Mouse (Mus musculus): ENCODE measurements around the gene Invs. TPM values are rescaled to one million over a fixed set of nuclear protein-coding genes. Genes with fewer than 3 reads are reported as not detected.

The Invs gene
- polyA plus RNA-seq, 1 experiment: 3.6 TPM

DNA sequence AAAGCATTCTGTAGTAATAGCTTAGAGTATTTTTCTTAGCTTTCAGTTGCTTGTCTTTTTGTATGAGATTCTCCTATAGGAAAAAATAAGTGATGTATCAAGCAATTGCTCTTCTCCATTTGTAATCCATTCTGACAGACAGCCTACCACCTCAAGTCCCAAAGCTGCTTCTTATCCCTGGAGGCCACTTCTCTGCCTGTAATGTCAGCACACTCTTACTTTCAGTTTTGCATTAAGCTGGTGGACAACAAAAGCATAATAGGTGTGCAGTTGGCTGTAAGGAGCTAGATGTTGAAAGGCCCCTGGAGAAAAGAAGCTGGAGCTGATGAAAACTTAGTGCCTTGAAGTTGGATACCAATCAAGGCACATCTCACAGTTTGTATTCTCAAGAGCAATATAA lies 26.3 kb upstream of the Invs start:
- no peaks in the 10 kb centered on the region for H3K4me1 ChIP-seq (replicated peaks; ENCODE audit: control insufficient read depth, insufficient read depth, low read length)
- H3K4me3 ChIP-seq (ENCODE audit: control insufficient read depth, insufficient read depth, low read length): no peak overlapping the region
- H3K27ac ChIP-seq (ENCODE audit: control insufficient read depth, insufficient read depth, low read length): no peak overlapping the region
- TF ChIP-seq CTCF (IDR thresholded peaks at IDR 0.05; ENCODE audit: borderline replicate concordance, control insufficient read depth, extremely low read depth, insufficient read depth, low read length, poor library complexity) (no peak), POLR2A (IDR thresholded peaks at IDR 0.05; ENCODE audit: control insufficient read depth, extremely low read depth, insufficient read depth, low read length, poor library complexity) (no peak)
- no peak for DNase-seq
- no peaks in the 10 kb centered on the region for H3K27me3 ChIP-seq (ENCODE audit: control insufficient read depth, insufficient read depth, low read length)
- H3K36me3 ChIP-seq (ENCODE audit: control insufficient read depth, insufficient read depth, low read length): no peaks in the 10 kb centered on the region

DNA sequence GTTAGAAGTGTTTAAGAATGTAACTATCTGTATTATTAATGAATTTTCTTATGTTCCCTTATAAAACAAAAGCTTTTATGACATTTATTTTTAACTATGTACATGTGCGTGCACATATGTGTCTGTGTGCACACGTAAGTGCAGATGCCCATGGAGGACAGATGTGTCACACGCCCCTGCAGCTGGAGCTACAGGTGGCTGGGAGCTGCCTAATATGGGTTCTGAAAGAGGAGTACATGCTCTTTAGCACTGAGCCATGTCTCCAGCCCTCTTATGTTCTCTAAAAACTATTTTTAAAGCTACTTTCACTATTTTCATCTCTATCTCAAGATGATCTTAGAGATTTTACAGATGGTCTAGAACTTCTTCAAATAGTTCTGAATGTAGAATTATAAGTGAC lies 21.5 kb upstream of the Invs start:
- H3K36me3 ChIP-seq (ENCODE audit: control insufficient read depth, insufficient read depth, low read length): no peaks in the 10 kb centered on the region
- TF ChIP-seq CTCF (IDR thresholded peaks at IDR 0.05; ENCODE audit: borderline replicate concordance, control insufficient read depth, extremely low read depth, insufficient read depth, low read length, poor library complexity): no peak
- TF ChIP-seq POLR2A (IDR thresholded peaks at IDR 0.05; ENCODE audit: control insufficient read depth, extremely low read depth, insufficient read depth, low read length, poor library complexity): no peak
- H3K27me3 ChIP-seq (ENCODE audit: control insufficient read depth, insufficient read depth, low read length): no peaks in the 10 kb centered on the region
- no peak overlapping the region for H3K27ac ChIP-seq (ENCODE audit: control insufficient read depth, insufficient read depth, low read length)
- no peak for DNase-seq
- H3K4me1 ChIP-seq (replicated peaks; ENCODE audit: control insufficient read depth, insufficient read depth, low read length): no peaks in the 10 kb centered on the region
- 90% methylated on average over 3 of the region's 3 CpGs for WGBS
- no peak overlapping the region for H3K4me3 ChIP-seq (ENCODE audit: control insufficient read depth, insufficient read depth, low read length)

DNA sequence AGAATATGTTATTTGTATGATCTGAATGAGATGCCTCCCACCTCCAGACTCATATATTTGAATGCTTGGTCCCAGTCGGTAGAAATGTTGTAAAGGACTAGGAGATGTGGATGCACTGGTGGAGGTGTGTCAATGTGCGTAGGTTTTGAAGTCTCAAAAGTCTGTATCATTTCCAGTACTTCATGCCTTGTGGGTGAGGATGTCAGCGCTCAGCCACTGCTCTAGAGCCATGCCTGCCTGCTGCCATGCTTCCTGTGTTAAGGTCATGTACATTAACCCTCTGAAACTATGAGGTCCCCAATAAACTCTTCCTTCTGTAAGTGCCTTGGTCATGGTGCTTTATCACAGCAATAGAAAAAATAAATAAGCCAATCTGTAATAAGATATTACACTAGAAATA lies 11.9 kb upstream of the Invs start:
- no peaks in the 10 kb centered on the region for H3K36me3 ChIP-seq (ENCODE audit: control insufficient read depth, insufficient read depth, low read length)
- WGBS: 85% methylated on average over 3 of the region's 3 CpGs
- no peak for TF ChIP-seq POLR2A (IDR thresholded peaks at IDR 0.05; ENCODE audit: control insufficient read depth, extremely low read depth, insufficient read depth, low read length, poor library complexity)
- no peak for TF ChIP-seq CTCF (IDR thresholded peaks at IDR 0.05; ENCODE audit: borderline replicate concordance, control insufficient read depth, extremely low read depth, insufficient read depth, low read length, poor library complexity)
- H3K27ac ChIP-seq (ENCODE audit: control insufficient read depth, insufficient read depth, low read length): no peak overlapping the region
- DNase-seq: no peak
- H3K4me1 ChIP-seq (replicated peaks; ENCODE audit: control insufficient read depth, insufficient read depth, low read length): no peaks in the 10 kb centered on the region
- H3K4me3 ChIP-seq (ENCODE audit: control insufficient read depth, insufficient read depth, low read length): no peak overlapping the region
- no peaks in the 10 kb centered on the region for H3K27me3 ChIP-seq (ENCODE audit: control insufficient read depth, insufficient read depth, low read length)

DNA sequence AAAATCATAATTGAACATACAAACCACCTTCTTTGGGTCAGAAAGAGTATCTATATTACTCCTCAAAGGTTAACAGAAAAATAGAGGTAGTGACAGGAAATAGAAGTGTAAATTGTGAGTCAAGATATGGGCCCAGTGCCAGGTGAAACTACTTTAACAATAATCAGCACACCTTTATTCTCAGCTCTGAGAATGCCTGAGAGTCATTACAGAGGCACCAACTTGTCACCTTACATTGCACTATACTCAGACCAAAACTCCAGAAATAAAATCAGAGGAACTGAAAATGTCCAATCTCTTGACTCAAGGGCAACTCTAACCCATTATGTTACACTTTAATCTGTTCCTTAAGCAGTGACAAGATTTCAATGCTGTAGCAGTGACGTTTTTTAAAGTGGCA lies 11.4 kb upstream of the Invs start:
- H3K27me3 ChIP-seq (ENCODE audit: control insufficient read depth, insufficient read depth, low read length): no peaks in the 10 kb centered on the region
- TF ChIP-seq CTCF (IDR thresholded peaks at IDR 0.05; ENCODE audit: borderline replicate concordance, control insufficient read depth, extremely low read depth, insufficient read depth, low read length, poor library complexity): no peak
- no peak for TF ChIP-seq POLR2A (IDR thresholded peaks at IDR 0.05; ENCODE audit: control insufficient read depth, extremely low read depth, insufficient read depth, low read length, poor library complexity)
- no peak overlapping the region for H3K27ac ChIP-seq (ENCODE audit: control insufficient read depth, insufficient read depth, low read length)
- WGBS: 90% methylated on average over 1 of the region's 1 CpGs
- H3K4me1 ChIP-seq (replicated peaks; ENCODE audit: control insufficient read depth, insufficient read depth, low read length): no peaks in the 10 kb centered on the region
- H3K36me3 ChIP-seq (ENCODE audit: control insufficient read depth, insufficient read depth, low read length): no peaks in the 10 kb centered on the region
- no peak for DNase-seq
- no peak overlapping the region for H3K4me3 ChIP-seq (ENCODE audit: control insufficient read depth, insufficient read depth, low read length)

DNA sequence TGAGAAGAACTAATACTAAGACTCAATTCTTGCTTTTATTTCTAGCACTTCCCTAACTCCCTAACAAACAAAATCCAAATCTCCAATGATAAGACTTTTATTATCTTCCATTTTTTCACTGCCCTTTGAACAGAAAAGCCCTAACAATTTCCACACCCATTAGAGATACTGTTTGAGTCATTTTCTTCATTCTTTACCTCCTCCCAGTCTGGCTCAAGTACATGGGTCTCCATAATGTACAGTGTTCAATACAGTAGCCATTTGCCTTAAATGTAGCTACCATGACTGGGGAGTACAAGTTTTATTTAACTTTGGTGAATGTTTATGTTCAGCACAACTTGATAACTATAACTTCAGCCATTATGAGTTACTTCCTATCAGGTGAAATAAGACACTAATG lies 9.0 kb upstream of the Invs start:
- no peaks in the 10 kb centered on the region for H3K4me1 ChIP-seq (replicated peaks; ENCODE audit: control insufficient read depth, insufficient read depth, low read length)
- H3K27ac ChIP-seq (ENCODE audit: control insufficient read depth, insufficient read depth, low read length): no peak overlapping the region
- H3K27me3 ChIP-seq (ENCODE audit: control insufficient read depth, insufficient read depth, low read length): no peaks in the 10 kb centered on the region
- no peak for TF ChIP-seq POLR2A (IDR thresholded peaks at IDR 0.05; ENCODE audit: control insufficient read depth, extremely low read depth, insufficient read depth, low read length, poor library complexity)
- no peak for TF ChIP-seq CTCF (IDR thresholded peaks at IDR 0.05; ENCODE audit: borderline replicate concordance, control insufficient read depth, extremely low read depth, insufficient read depth, low read length, poor library complexity)
- H3K36me3 ChIP-seq (ENCODE audit: control insufficient read depth, insufficient read depth, low read length): no peaks in the 10 kb centered on the region
- no peak for DNase-seq
- H3K4me3 ChIP-seq (ENCODE audit: control insufficient read depth, insufficient read depth, low read length): no peak overlapping the region

DNA sequence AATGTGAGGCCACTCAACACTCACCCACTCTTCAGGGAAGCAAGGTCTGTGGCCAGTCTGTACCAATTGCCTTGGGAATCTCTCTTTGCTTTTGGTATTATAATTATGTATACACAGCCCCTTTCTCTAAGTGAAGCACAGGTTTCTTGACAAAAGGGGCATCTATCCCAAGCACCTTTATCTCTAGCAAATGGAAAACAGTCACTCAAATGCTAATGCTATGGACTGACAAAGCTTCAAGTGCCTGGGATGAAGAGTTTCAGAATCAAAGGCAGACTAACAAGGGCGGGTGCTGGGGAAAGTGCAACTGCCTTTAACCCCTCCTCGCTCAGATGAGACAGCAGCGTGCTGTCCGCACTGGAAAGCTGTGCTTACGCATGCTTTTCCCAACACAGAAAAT lies 7.7 kb upstream of the Invs start:
- TF ChIP-seq POLR2A (IDR thresholded peaks at IDR 0.05; ENCODE audit: control insufficient read depth, extremely low read depth, insufficient read depth, low read length, poor library complexity): no peak
- no peak overlapping the region for H3K4me3 ChIP-seq (ENCODE audit: control insufficient read depth, insufficient read depth, low read length)
- no peaks in the 10 kb centered on the region for H3K36me3 ChIP-seq (ENCODE audit: control insufficient read depth, insufficient read depth, low read length)
- DNase-seq: no peak
- WGBS: 97% methylated on average over 5 of the region's 5 CpGs
- no peaks in the 10 kb centered on the region for H3K27me3 ChIP-seq (ENCODE audit: control insufficient read depth, insufficient read depth, low read length)
- H3K4me1 ChIP-seq (replicated peaks; ENCODE audit: control insufficient read depth, insufficient read depth, low read length): no peaks in the 10 kb centered on the region
- H3K27ac ChIP-seq (ENCODE audit: control insufficient read depth, insufficient read depth, low read length): no peak overlapping the region

DNA sequence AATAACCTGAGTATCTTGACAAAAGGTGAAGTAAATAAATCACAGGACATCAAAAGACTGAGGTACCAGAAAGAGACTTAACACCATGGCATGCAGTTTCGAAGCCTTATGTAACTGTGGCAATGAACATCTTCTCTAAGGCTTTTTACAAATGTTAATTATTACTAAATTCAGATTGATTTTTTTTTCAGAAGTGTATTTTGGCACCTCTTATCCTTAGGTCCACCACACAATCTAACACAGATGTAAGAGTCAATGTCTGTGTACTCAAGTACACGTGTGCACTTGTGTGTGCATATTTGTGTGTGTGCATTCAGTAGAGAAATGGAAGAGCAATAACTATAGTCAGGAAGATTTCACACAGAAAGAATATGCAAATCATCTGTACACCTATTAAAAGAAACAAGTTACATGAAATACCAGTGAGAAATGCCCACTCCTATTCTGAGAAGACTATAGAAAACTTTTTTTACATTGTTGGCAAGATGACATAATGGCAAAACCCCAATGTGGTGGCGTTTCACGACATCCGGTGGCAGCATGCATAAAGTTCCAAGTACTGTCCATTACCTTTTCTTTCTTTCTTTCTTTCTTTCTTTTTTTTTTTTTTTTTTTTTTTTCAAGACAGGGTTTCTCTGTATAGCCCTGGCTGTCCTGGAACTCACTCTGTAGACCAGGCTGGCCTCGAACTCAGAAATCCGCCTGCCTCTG lies 6.3 kb upstream of the Invs start:
- DNase-seq: no peak
- Histone ChIP-seq H3K36me3 (ENCODE audit: control insufficient read depth, insufficient read depth, low read length) (no peaks in the 10 kb centered on the region), H3K27me3 (ENCODE audit: control insufficient read depth, insufficient read depth, low read length) (no peaks in the 10 kb centered on the region), H3K4me1 (replicated peaks; ENCODE audit: control insufficient read depth, insufficient read depth, low read length) (no peaks in the 10 kb centered on the region), H3K27ac (ENCODE audit: control insufficient read depth, insufficient read depth, low read length) (no peak overlapping the region), H3K4me3 (ENCODE audit: control insufficient read depth, insufficient read depth, low read length) (no peak overlapping the region)
- 98% methylated on average over 7 of the region's 7 CpGs for WGBS
- TF ChIP-seq CTCF (IDR thresholded peaks at IDR 0.05; ENCODE audit: borderline replicate concordance, control insufficient read depth, extremely low read depth, insufficient read depth, low read length, poor library complexity): no peak
- TF ChIP-seq POLR2A (IDR thresholded peaks at IDR 0.05; ENCODE audit: control insufficient read depth, extremely low read depth, insufficient read depth, low read length, poor library complexity): no peak

All from thymus, adult 2 months (tissue).